Mouse (Mus musculus) ES-Bruce4 (cell line): ENCODE measurements around the gene Dpp4.

Experiments
- EP300 ChIP-seq: IDR thresholded peaks from 2 replicates; pipeline ENCODE4 v1.6.1; 2011; ENCODE audit warnings: low read depth, low read length; ENCODE audit not compliant: insufficient read depth
- POLR2A ChIP-seq: IDR thresholded peaks from one replicate; pipeline ENCODE4 v1.8.1; 2011; ENCODE audit warnings: low read length; ENCODE audit not compliant: insufficient read depth

- TF ChIP-seq EP300 (no peak), POLR2A (no peak)
Observed at GRCm38 (mm10) chr2:62361514-62361913, 50.5 kb downstream of the Dpp4 start.
